Mouse (Mus musculus): Measurements from ENCODE around the gene Golm1.

- TF ChIP-seq CTCF (conservative IDR thresholded peaks at IDR 0.05; ENCODE audit: low read length): no peak
- TF ChIP-seq POU5F1 (IDR thresholded peaks at IDR 0.05; ENCODE audit: borderline replicate concordance, low read length): no peak
These were observed 85.9 kb downstream of the Golm1 start for GRCm38 (mm10) chr13:59589672-59590071.

Data from E14TG2a.4 (cell line).